Mouse (Mus musculus): Measurements from ENCODE around the gene Arhgef6.

GRCm38 (mm10) chrX:57235982-57236381 is 102.5 kb downstream of the Arhgef6 start:
- TF ChIP-seq CTCF (IDR thresholded peaks at IDR 0.05; ENCODE audit: low read depth, low read length) (no peak), POLR2A (IDR thresholded peaks at IDR 0.05; ENCODE audit: borderline replicate concordance, low read depth, low read length) (no peak)
